Mouse (Mus musculus) heart, adult 11 months (tissue): ENCODE results near the gene Nacc2.

ENCODE experiments used
- DNase-seq: peaks from one replicate; pipeline ENCODE4 v3.0.0; 2022

Gene Nacc2

GRCm38 (mm10) chr2:26048816-26049215, 74.2 kb downstream of the Nacc2 start:
- DNase-seq = no peak

- no peak for DNase-seq
Measured at GRCm38 (mm10) chr2:26044216-26044615, 78.8 kb downstream of the Nacc2 start.

GRCm38 (mm10) chr2:26042603-26043002, 80.4 kb downstream of the Nacc2 start:
- no peak for DNase-seq

GRCm38 (mm10) chr2:26041163-26041810, 81.7 kb downstream of the Nacc2 start:
- DNase-seq = no peak

GRCm38 (mm10) chr2:26039951-26040350, 83.1 kb downstream of the Nacc2 start:
- DNase-seq = no peak

DNA sequence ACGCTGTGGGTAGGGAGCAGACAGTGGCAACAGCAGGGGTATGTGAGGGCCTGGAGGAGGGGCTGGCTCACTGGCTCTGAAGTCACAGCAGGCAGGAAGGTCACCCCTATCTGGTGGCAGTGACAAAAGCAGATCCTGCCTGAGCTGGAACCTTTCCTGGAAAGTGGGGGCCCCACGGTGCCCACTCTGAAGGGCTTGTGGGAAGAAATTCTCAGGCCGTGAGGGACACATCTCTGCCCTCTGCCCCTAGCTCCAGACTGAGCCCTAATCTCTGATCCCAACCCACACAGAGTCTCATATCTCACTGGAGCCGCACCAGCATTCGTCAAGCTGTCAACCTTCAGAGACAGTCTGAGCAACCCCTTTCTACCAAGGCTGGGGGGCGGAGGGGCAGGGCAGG, 85.6 kb downstream of the Nacc2 start:
- DNase-seq = no peak

GRCm38 (mm10) chr2:26034344-26035050, 88.5 kb downstream of the Nacc2 start:
- DNase-seq = no peak

DNA sequence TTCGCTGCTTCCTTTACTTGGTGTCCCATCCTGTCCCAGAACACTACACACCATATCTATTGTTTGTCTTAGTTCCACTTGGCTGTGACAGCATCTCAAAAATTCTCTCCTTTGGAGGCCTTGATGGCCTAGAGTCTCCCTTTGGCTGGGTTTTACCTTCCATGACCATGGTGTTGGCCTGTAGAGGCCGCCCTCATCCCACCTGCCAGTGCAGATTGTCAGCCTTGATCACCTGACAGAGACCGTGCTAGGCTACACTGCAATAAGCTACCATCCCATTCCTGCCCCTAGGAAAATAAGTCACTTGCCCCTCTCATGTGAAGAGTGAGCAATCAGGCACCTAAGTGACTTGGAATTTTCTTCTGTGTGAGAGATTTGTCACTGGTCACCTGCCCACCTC, 92.7 kb downstream of the Nacc2 start:
- DNase-seq = no peak

DNA sequence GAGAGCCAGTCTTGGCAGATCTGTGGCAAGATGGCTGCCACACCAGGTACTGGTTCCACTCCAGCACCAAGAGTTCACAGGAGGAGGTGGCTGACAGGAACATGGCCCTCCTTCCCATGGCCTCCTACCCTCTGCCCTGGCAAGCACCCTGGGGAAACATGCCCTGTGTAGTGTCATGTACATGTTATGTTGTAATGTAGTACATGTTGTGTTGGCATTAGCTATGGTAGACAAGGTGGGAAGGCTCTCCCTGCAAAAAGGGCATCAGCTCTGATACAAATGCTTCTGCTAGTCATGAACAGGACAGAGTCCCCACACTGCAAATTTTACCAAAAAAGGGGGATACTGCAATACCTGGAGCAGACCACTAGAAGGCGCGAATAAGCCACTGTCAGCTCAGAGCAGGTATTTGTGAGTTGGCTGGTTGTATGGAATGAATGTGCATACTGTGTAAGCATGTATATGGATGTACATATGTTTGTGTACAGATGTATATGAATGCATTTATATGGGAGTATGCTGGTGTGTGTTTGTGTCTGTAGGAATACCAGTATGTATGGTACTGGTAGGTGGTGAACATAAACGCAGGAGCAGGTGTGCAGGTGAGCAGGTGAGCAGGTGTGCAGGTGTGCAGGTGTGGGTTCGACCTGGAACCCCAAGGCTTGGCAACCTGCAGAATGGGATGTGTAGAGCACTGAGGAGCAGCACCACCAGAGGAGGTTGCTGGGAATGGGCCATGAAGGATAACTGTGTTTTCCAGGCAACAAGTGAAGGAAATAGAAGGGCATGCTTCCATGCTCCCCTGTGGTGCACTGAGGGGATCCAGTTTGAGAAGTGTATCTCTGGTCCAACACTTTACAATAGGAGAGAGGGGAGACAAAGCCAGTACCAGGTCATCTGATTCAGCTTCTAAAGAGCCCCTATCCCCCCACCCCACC, 98.6 kb downstream of the Nacc2 start:
- DNase-seq = no peak

GRCm38 (mm10) chr2:26022626-26023025, 100.4 kb downstream of the Nacc2 start:
- no peak for DNase-seq

- DNase-seq = no peak
Measured at GRCm38 (mm10) chr2:26022258-26022565, 100.8 kb downstream of the Nacc2 start.

GRCm38 (mm10) chr2:26021561-26022257, 101.3 kb downstream of the Nacc2 start, which contains the start of gene Ubac1:
Gene Ubac1, minus strand, starts transcription at chr2:26021747.
- peak; percentile 99 for DNase-seq

GRCm38 (mm10) chr2:26020714-26021560, 102.1 kb downstream of the Nacc2 start:
- DNase-seq = peak; percentile 95

DNA sequence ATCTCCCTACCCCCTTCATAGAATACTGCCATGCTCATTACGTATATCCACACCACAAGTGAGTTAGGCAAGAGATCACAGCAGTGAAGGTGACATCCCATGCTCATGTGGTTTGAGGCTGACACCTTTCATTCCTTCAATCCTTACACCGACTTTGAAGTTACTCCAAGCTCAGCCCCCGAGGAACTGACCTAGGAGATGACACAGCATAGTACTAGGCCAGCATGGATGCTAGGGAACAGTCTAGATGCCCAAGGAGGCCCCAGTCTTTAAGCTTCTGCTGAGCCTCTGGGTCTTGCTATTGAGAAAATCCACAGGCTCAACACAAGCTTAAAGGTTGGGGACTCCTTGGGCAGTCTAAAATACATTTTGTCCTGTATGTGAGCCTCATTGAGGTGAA, 103.1 kb downstream of the Nacc2 start:
- no peak for DNase-seq

DNA sequence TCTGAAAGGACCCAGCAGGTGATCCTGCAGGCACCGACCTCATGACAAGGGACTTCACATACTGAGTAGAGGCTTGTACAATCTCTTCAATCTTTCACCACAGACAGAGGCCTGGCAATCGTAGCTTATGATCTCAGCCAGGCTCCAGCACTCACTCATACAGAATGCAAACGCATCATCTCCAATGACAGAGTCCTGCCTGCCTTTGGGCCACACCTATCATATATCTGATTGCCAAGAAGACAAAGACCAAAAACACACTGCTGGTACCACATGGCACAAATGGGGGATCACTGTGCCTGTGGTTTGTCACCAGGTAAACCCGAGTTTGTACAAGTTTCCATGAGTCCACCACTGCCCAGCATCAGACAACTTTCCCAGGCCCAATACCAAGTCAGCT, 105.7 kb downstream of the Nacc2 start:
- no peak for DNase-seq

DNA sequence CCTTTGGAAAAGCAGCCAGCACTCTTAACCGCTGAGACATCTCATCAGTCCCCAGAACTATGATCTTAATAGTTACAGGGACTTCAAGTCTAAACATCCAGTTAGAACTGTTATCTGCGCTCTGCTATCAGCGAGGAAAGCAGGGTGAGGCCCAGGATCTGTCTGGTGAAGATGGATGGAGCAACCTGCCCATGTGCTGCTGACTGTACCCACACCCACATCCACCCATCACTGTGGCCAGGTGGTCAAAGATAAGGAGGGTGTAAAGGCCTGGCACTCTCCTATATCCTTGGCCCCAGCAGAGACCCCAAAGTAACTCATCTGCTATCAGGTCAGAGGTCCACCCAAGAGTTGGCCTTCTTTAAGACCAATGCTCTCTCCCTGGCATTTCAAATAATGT, 109.3 kb downstream of the Nacc2 start:
- no peak for DNase-seq

- no peak for DNase-seq
Measured at GRCm38 (mm10) chr2:26011420-26011819, 111.6 kb downstream of the Nacc2 start.
